Mouse (Mus musculus) heart, embryonic 13.5 days (tissue): ENCODE data around the gene Gm38392. TPM values are rescaled to one million over a fixed set of nuclear protein-coding genes. Genes with fewer than 3 reads are reported as not detected.
A peak's percentile ranks its signal among the peaks of the same experiment; 100 is the strongest.

Experiments used
- ATAC-seq: fragments of 200-750 bp; cut with Nextera tagmentation; 2 replicates; pipeline ENCODE4 v1.8.0; 2017; ENCODE audit warnings: moderate TSS enrichment; ENCODE audit not compliant: insufficient number of reproducible peaks, low FRiP score, low TSS enrichment; ENCODE audit errors: extremely low read depth
- H3K27ac ChIP-seq: fragments of 300-500 bp; sonication (generic); replicated peaks from 2 replicates; pipeline ENCODE4 v1.5.1; 2015; ENCODE audit warnings: moderate library complexity, mild to moderate bottlenecking, inconsistent platforms
- H3K27me3 ChIP-seq: fragments of 300-500 bp; sonication (generic); replicated peaks from 2 replicates; pipeline ENCODE4 v1.6.1; 2015; ENCODE audit warnings: mild to moderate bottlenecking, inconsistent platforms
- H3K36me3 ChIP-seq: fragments of 300-500 bp; sonication (generic); 2 replicates; pipeline ENCODE4 v1.6.1; 2015; ENCODE audit warnings: mild to moderate bottlenecking, inconsistent platforms
- H3K4me1 ChIP-seq: fragments of 300-500 bp; sonication (generic); 2 replicates; pipeline ENCODE4 v1.6.1; 2015; ENCODE audit warnings: inconsistent platforms
- H3K4me2 ChIP-seq: fragments of 300-500 bp; sonication (generic); 2 replicates; pipeline ENCODE4 v1.6.1; 2015; ENCODE audit warnings: inconsistent platforms, mild to moderate bottlenecking, moderate library complexity
- H3K4me3 ChIP-seq: fragments of 300-500 bp; sonication (generic); 2 replicates; pipeline ENCODE4 v1.5.1; 2015; ENCODE audit warnings: moderate library complexity, mild to moderate bottlenecking, inconsistent platforms
- H3K9ac ChIP-seq: fragments of 300-500 bp; sonication (generic); 2 replicates; pipeline ENCODE4 v1.6.1; 2015; ENCODE audit warnings: inconsistent platforms, mild to moderate bottlenecking, moderate library complexity
- H3K9me3 ChIP-seq: fragments of 300-500 bp; sonication (generic); 2 replicates; pipeline ENCODE4 v1.6.1; 2016; ENCODE audit warnings: inconsistent platforms
- WGBS: fragments of 180-500 bp; shearing (Covaris S2); methylation state at CpG from one replicate; pipeline ENCODE4 v1.1.7; 2015; ENCODE audit warnings: mixed read lengths; 5-methylcytosine and 5-hydroxymethylcytosine counted together
- polyA plus RNA-seq: library from polyadenylated mRNA; unstranded; fragments of >200 nt; fragmentation: Nextera tagmentation; extraction: Ambion mirVana; gene quantifications from 2 replicates; pipeline ENCODE4 v1.2.1, GENCODE M21; 2015

Gene Gm38392
- polyA plus RNA-seq, 1 experiment from 2014 or later, result not detected

GRCm38 (mm10) chr3:88204751-88205150 lies 82.3 kb downstream of the Gm38392 start:
- Histone ChIP-seq H3K4me2 (no peak overlapping the region), H3K36me3 (no peaks in the 10 kb centered on the region), H3K4me1 (peaks cover 11% of the 10 kb centered on the region), H3K9ac (no peak overlapping the region), H3K4me3 (no peak overlapping the region), H3K27ac (no peak overlapping the region), H3K27me3 (peaks cover 100% of the 10 kb centered on the region), H3K9me3 (no peaks in the 10 kb centered on the region)
- ATAC-seq, result no peak
- 17% methylated on average over 1 of the region's 1 CpGs for WGBS

- 3% methylated on average over 7 of the region's 7 CpGs for WGBS
- Histone ChIP-seq H3K4me2 (no peak overlapping the region), H3K27me3 (peaks cover 100% of the 10 kb centered on the region), H3K9ac (no peak overlapping the region), H3K27ac (no peak overlapping the region), H3K9me3 (no peaks in the 10 kb centered on the region), H3K36me3 (no peaks in the 10 kb centered on the region), H3K4me3 (no peak overlapping the region), H3K4me1 (peaks cover 11% of the 10 kb centered on the region)
- no peak for ATAC-seq
Observed at GRCm38 (mm10) chr3:88203999-88204700, 82.9 kb downstream of the Gm38392 start.

GRCm38 (mm10) chr3:88203456-88203855 lies 83.6 kb downstream of the Gm38392 start:
- Histone ChIP-seq H3K36me3 (no peaks in the 10 kb centered on the region), H3K4me2 (no peak overlapping the region), H3K4me3 (no peak overlapping the region), H3K27me3 (peaks cover 100% of the 10 kb centered on the region), H3K9ac (no peak overlapping the region), H3K9me3 (no peaks in the 10 kb centered on the region), H3K4me1 (peaks cover 11% of the 10 kb centered on the region), H3K27ac (no peak overlapping the region)
- no peak for ATAC-seq
- 9% methylated on average over 5 of the region's 5 CpGs for WGBS

GRCm38 (mm10) chr3:88202986-88203385 lies 84.0 kb downstream of the Gm38392 start:
- H3K4me3 ChIP-seq, result no peak overlapping the region
- no peak overlapping the region for H3K9ac ChIP-seq
- H3K27ac ChIP-seq, result no peak overlapping the region
- 6% methylated on average over 6 of the region's 6 CpGs for WGBS
- H3K36me3 ChIP-seq, result no peaks in the 10 kb centered on the region
- peaks cover 11% of the 10 kb centered on the region for H3K4me1 ChIP-seq
- peaks cover 100% of the 10 kb centered on the region for H3K27me3 ChIP-seq
- no peak for ATAC-seq
- no peak overlapping the region for H3K4me2 ChIP-seq
- no peaks in the 10 kb centered on the region for H3K9me3 ChIP-seq

GRCm38 (mm10) chr3:88201640-88202039 lies 85.4 kb downstream of the Gm38392 start:
- H3K36me3 ChIP-seq, result no peaks in the 10 kb centered on the region
- no peak overlapping the region for H3K4me2 ChIP-seq
- H3K4me1 ChIP-seq, result peaks cover 11% of the 10 kb centered on the region
- ATAC-seq, result no peak
- no peak overlapping the region for H3K27ac ChIP-seq
- peaks cover 100% of the 10 kb centered on the region for H3K27me3 ChIP-seq
- no peaks in the 10 kb centered on the region for H3K9me3 ChIP-seq
- H3K4me3 ChIP-seq, result no peak overlapping the region
- H3K9ac ChIP-seq, result no peak overlapping the region
- 17% methylated on average over 5 of the region's 5 CpGs for WGBS

GRCm38 (mm10) chr3:88200972-88201330 lies 86.1 kb downstream of the Gm38392 start:
- H3K27me3 ChIP-seq, result peaks cover 100% of the 10 kb centered on the region
- peak overlapping the region; percentile 66 for H3K4me2 ChIP-seq
- peaks cover 11% of the 10 kb centered on the region for H3K4me1 ChIP-seq
- H3K9me3 ChIP-seq, result no peaks in the 10 kb centered on the region
- no peak overlapping the region for H3K27ac ChIP-seq
- H3K36me3 ChIP-seq, result no peaks in the 10 kb centered on the region
- peak overlapping the region; percentile 61; the same call in 1 of the 2 replicates for H3K9ac ChIP-seq
- H3K4me3 ChIP-seq, result peak overlapping the region; percentile 46
- ATAC-seq, result no peak
- under 1% methylated on average over 37 of the region's 37 CpGs for WGBS

- no peaks in the 10 kb centered on the region for H3K9me3 ChIP-seq
- ATAC-seq, result no peak
- peaks cover 100% of the 10 kb centered on the region for H3K27me3 ChIP-seq
- H3K27ac ChIP-seq, result no peak overlapping the region
- H3K4me2 ChIP-seq, result peak overlapping the region; percentile 66
- H3K4me3 ChIP-seq, result peak overlapping the region; percentile 46
- H3K36me3 ChIP-seq, result no peaks in the 10 kb centered on the region
- peak overlapping the region; percentile 61; the same call in 1 of the 2 replicates for H3K9ac ChIP-seq
- 1% methylated on average over 61 of the region's 61 CpGs for WGBS
- H3K4me1 ChIP-seq, result peaks cover 11% of the 10 kb centered on the region
Observed at GRCm38 (mm10) chr3:88200161-88200971, 86.6 kb downstream of the Gm38392 start.

GRCm38 (mm10) chr3:88199541-88200110 lies 87.4 kb downstream of the Gm38392 start:
- H3K4me1 ChIP-seq, result peaks cover 11% of the 10 kb centered on the region
- no peak overlapping the region for H3K4me2 ChIP-seq
- H3K27ac ChIP-seq, result no peak overlapping the region
- H3K36me3 ChIP-seq, result no peaks in the 10 kb centered on the region
- no peak overlapping the region for H3K4me3 ChIP-seq
- no peak overlapping the region for H3K9ac ChIP-seq
- H3K27me3 ChIP-seq, result peaks cover 98% of the 10 kb centered on the region
- 30% methylated on average over 2 of the region's 2 CpGs for WGBS
- ATAC-seq, result no peak
- no peaks in the 10 kb centered on the region for H3K9me3 ChIP-seq

- Histone ChIP-seq H3K9me3 (no peaks in the 10 kb centered on the region), H3K4me1 (peaks cover 11% of the 10 kb centered on the region), H3K4me3 (no peak overlapping the region), H3K9ac (no peak overlapping the region), H3K36me3 (no peaks in the 10 kb centered on the region), H3K4me2 (no peak overlapping the region), H3K27me3 (peaks cover 98% of the 10 kb centered on the region), H3K27ac (no peak overlapping the region)
- WGBS, result 4% methylated on average over 9 of the region's 9 CpGs
- ATAC-seq, result no peak
Observed at GRCm38 (mm10) chr3:88198505-88199020, 88.4 kb downstream of the Gm38392 start.

- Histone ChIP-seq H3K9ac (no peak overlapping the region), H3K4me1 (peaks cover 11% of the 10 kb centered on the region), H3K36me3 (no peaks in the 10 kb centered on the region), H3K4me3 (no peak overlapping the region), H3K27ac (no peak overlapping the region), H3K4me2 (no peak overlapping the region), H3K27me3 (peaks cover 98% of the 10 kb centered on the region), H3K9me3 (no peaks in the 10 kb centered on the region)
- 12% methylated on average over 10 of the region's 10 CpGs for WGBS
- ATAC-seq, result no peak
Observed at GRCm38 (mm10) chr3:88197741-88198504, 89.1 kb downstream of the Gm38392 start.
